Mouse (Mus musculus) brain, embryonic 14.5 days (tissue): ENCODE results near the gene Utp3.

Experiments used
- CTCF ChIP-seq: fragments of 200-500 bp; IDR thresholded peaks from 2 replicates; pipeline ENCODE4 v1.5.1; 2012; ENCODE audit warnings: inconsistent platforms, mild to moderate bottlenecking, moderate library complexity, borderline replicate concordance; ENCODE audit not compliant: insufficient read depth, insufficient read length; ENCODE audit errors: extremely low read depth
- POLR2A ChIP-seq: fragments of 200-500 bp; IDR thresholded peaks from 2 replicates; pipeline ENCODE4 v1.6.1; 2012; ENCODE audit warnings: mild to moderate bottlenecking, inconsistent platforms, borderline replicate concordance; ENCODE audit not compliant: poor library complexity, insufficient read depth, insufficient read length, severe bottlenecking; ENCODE audit errors: extremely low read depth

DNA sequence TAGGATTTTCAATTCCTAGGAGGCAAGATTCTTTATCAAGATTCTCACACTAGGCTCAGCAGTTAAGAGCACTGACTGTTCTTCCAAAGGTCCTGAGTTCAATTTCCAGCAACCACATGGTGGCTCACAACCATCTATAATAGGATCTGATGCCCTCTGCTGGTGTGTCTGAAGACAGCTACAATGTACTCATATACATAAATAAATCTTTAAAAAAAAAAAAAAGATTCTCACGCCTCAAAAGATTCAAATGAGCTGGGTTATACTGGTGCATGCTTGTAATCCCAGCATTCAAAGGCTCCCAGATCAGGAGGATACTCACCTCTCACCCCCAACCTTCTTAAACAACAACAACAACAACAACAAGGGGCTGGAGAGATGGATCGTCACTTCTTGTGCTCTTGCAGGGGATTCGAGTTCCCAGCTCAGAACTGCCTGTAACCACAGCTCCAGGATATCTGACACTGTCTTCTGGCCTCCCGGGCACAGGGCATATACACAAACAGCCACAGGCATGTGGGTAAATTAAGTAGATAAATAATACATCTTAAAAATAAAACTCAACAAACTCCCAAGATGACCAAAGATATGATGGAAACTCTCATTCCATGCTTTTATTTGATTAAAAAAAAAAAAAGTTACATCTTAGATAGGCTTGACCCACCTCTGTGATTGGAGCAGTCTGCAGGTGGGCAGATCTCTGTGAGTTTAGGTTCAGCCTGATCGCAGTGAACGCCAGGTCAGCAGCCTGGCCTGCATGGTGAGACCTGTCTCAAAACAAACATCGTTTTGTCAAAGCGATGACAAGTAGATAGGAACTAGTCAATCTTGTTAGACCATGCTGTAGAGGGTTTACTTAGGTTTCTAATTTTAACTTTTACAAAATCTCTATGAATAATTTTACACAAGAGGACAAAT lies 8.9 kb downstream of the Utp3 start:
- TF ChIP-seq CTCF (no peak), POLR2A (no peak)
